Mouse (Mus musculus) mouse embryonic stem cell (cell line): ENCODE results near the gene Agbl3.

ENCODE experiments used
- in situ Hi-C, 2 experiments: fragments of 300-500 bp; cut with MboI; formaldehyde crosslinking; loops; 1 replicate in 1 of 2; 3 replicates in 1 of 2; pipeline ENCODE4 v1.14.3; 2019 to 2020; ENCODE audit warnings: low sequenced_read_pairs in 2 of 2, low pct_unique_long_range_greater_than_20kb in 1 of 2, mixed read lengths in 1 of 2; ENCODE audit not compliant: unreplicated experiment in 1 of 2

The Agbl3 gene

GRCm38 (mm10) chr6:34868507-34869217, 88.4 kb downstream of the Agbl3 start:
- in situ Hi-C loops, result no loop called here

- in situ Hi-C loops, result no loop called here
These were observed 89.1 kb downstream of the Agbl3 start for GRCm38 (mm10) chr6:34869225-34869915.

- in situ Hi-C loops, result no loop called here
These were observed 89.9 kb downstream of the Agbl3 start for GRCm38 (mm10) chr6:34870136-34870535.

GRCm38 (mm10) chr6:34870724-34871123, 90.5 kb downstream of the Agbl3 start:
- in situ Hi-C loops, result no loop called here

- in situ Hi-C loops, result no loop called here
These were observed 91.7 kb downstream of the Agbl3 start for GRCm38 (mm10) chr6:34871929-34872328.

GRCm38 (mm10) chr6:34872871-34873270, 92.6 kb downstream of the Agbl3 start:
- in situ Hi-C loops, result no loop called here

- in situ Hi-C loops, result no loop called here
These were observed 94.1 kb downstream of the Agbl3 start for GRCm38 (mm10) chr6:34874101-34874921.

- in situ Hi-C loops, result no loop called here
These were observed 95.1 kb downstream of the Agbl3 start for GRCm38 (mm10) chr6:34875268-34875761.

- in situ Hi-C loops, result no loop called here
These were observed 96.0 kb downstream of the Agbl3 start for GRCm38 (mm10) chr6:34875966-34876834.

- in situ Hi-C loops, result no loop called here
These were observed 96.6 kb downstream of the Agbl3 start for GRCm38 (mm10) chr6:34876835-34877156.

- in situ Hi-C loops, result no loop called here
These were observed 97.5 kb downstream of the Agbl3 start, which contains the start of gene Cyren for GRCm38 (mm10) chr6:34877509-34878321. TSS of gene Cyren (minus strand) at chr6:34878060.

- in situ Hi-C loops, result no loop called here
These were observed 99.0 kb downstream of the Agbl3 start for GRCm38 (mm10) chr6:34879101-34879740.

GRCm38 (mm10) chr6:34879911-34880475, 99.8 kb downstream of the Agbl3 start:
- in situ Hi-C loops, result no loop called here

- in situ Hi-C loops, result no loop called here
These were observed 104.5 kb downstream of the Agbl3 start for GRCm38 (mm10) chr6:34884724-34885123.

- in situ Hi-C loops, result no loop called here
These were observed 107.1 kb downstream of the Agbl3 start for GRCm38 (mm10) chr6:34887131-34887850.

GRCm38 (mm10) chr6:34889185-34889584, 109.0 kb downstream of the Agbl3 start:
- in situ Hi-C loops, result no loop called here
